Mouse (Mus musculus) stomach, postnatal 0 days (tissue): ENCODE data around the gene Tmem183a.

Experiments
- CTCF ChIP-seq: IDR thresholded peaks from 2 replicates; pipeline ENCODE4 v1.5.1; 2016; ENCODE audit warnings: antibody characterized with exemption, low read depth, mild to moderate bottlenecking, moderate library complexity
- EP300 ChIP-seq: optimal IDR thresholded peaks from 2 replicates; pipeline ENCODE3; 2016; ENCODE audit warnings: antibody characterized with exemption

GRCm38 (mm10) chr1:134361857-134362212 is at the start of gene Tmem183a:
- TF ChIP-seq CTCF (no peak), EP300 (peak; percentile 97)
